ENCODE assay signal across 8 mouse cellular contexts in genomic region chr4:155215773-155216630, GRCm38 (mm10). TPM values are rescaled to one million over a fixed set of nuclear protein-coding genes. Genes with fewer than 3 reads are reported as not detected.
DNase-seq lines count a peak whose midpoint lies in the region; ATAC-seq and TF ChIP-seq lines count a peak whose summit lies in the region.

No protein-coding gene starts in this region.

- no peaks in the 10 kb centered on the region for H3K27me3 ChIP-seq in heart, adult 2 months (ENCODE audit: control insufficient read depth, insufficient read depth, low read length)

- peaks cover 6% of the 10 kb centered on the region; the same call in 1 of the 2 replicates for H3K36me3 ChIP-seq in heart, adult 2 months (ENCODE audit: control insufficient read depth, insufficient read depth, low read length)

- DNase-seq in layer of hippocampus, adult 9-11 months = peak; percentile 64
- no peak for DNase-seq in layer of hippocampus, postnatal 25 days (ENCODE audit: extremely low spot score in 1 of 2, low spot score in 1 of 2)
- peak; percentile 68 for DNase-seq in adrenal gland, postnatal 10 days
- peak; percentile 68 to 75 for DNase-seq in heart, adult 2 months
- DNase-seq in kidney, adult 9 months = peak; percentile 51
- no peak for DNase-seq in spleen, postnatal 36 days (ENCODE audit: low spot score in 2 of 2)
- no peak for DNase-seq in layer of hippocampus, postnatal 36 days

- H3K4me1 ChIP-seq in heart, adult 2 months (ENCODE audit: control insufficient read depth, insufficient read depth, low read length) = peaks cover 68% of the 10 kb centered on the region

- peaks cover 26% of the 10 kb centered on the region for H3K79me2 ChIP-seq in heart, adult 2 months (replicated peaks; ENCODE audit: control insufficient read depth, insufficient read depth, low read length)

- peak; percentile 92 for TF ChIP-seq EP300 in heart, adult 2 months (IDR thresholded peaks at IDR 0.05; ENCODE audit: insufficient read depth, low read depth, low read length)

- ATAC-seq in megakaryocyte-erythroid progenitor cell, adult 5-6 weeks (replicated peaks; ENCODE audit: low FRiP score, low TSS enrichment, poor library complexity, severe bottlenecking) = peak; percentile 23; the same call in 1 of the 2 replicates

- intact Hi-C loops in heart, adult 2 months (cut with DNase I) = loop anchor here (2.0 kb wide), 1 partner anchor 15 kb away; no protein-coding TSS in a partner anchor

- 0 out of 2 replicates have a peak, but pooled peaks have one; percentile 46 for TF ChIP-seq POLR2A in heart, adult 2 months (IDR thresholded peaks at IDR 0.05; ENCODE audit: insufficient read depth, low read depth, low read length)

- H3K9ac ChIP-seq in heart, adult 2 months (ENCODE audit: low read depth, low read length) = no peak overlapping the region

- WGBS in heart, adult 2 months = 12% methylated on average over 12 of the region's 12 CpGs

- H3K27ac ChIP-seq in heart, adult 2 months = peak overlapping the region; percentile 74

- H3K4me3 ChIP-seq in heart, adult 2 months = peak overlapping the region; percentile 4; the same call in 1 of the 2 replicates

- peak; percentile 31 for TF ChIP-seq CTCF in heart, adult 2 months (IDR thresholded peaks at IDR 0.05)

RNA-seq across cellular contexts. Expression of gene Ski, which starts 6.4 kb away (rescaled TPM):
- 100 to 1,000 TPM; 119 to 129 TPM for total RNA-seq in layer of hippocampus, postnatal 25 days (2021)
- 10 to 100 TPM; 65.3 to 80.4 TPM for total RNA-seq in adrenal gland, postnatal 10 days (2021)
- 10 to 100 TPM; 56.7 to 56.8 TPM for total RNA-seq in heart, adult 2 months (2021)
- 34.9 and 46.0 TPM in 2 replicates for polyA plus RNA-seq in heart, adult 2 months (2012; rRNA removed)
- total RNA-seq in megakaryocyte-erythroid progenitor cell, adult 5-6 weeks (2014; fragmentation: Nextera tagmentation) = 16.3 and 16.4 TPM in 2 replicates
- total RNA-seq in megakaryocyte-erythroid progenitor cell, adult 5-6 weeks (2017) = 6.7 and 7.7 TPM in 2 replicates
- 100 to 1,000 TPM; 126 to 132 TPM for total RNA-seq in layer of hippocampus, postnatal 36 days (2021)

RNA-seq across cellular contexts. Expression of gene Faap20, which starts 33.6 kb away (rescaled TPM):
- total RNA-seq in layer of hippocampus, postnatal 25 days (2021) = 10 to 100 TPM; 29.2 to 36.6 TPM
- total RNA-seq in adrenal gland, postnatal 10 days (2021) = 10 to 100 TPM; 41.1 to 47.3 TPM
- 10 to 100 TPM; 14.4 to 16.7 TPM for total RNA-seq in heart, adult 2 months (2021)
- polyA plus RNA-seq in heart, adult 2 months (2012; rRNA removed) = 26.7 and 30.3 TPM in 2 replicates
- 25.6 and 41.4 TPM in 2 replicates for total RNA-seq in megakaryocyte-erythroid progenitor cell, adult 5-6 weeks (2014; fragmentation: Nextera tagmentation)
- 16.8 and 17.0 TPM in 2 replicates for total RNA-seq in megakaryocyte-erythroid progenitor cell, adult 5-6 weeks (2017)
- 10 to 100 TPM; 30.9 to 35.1 TPM for total RNA-seq in layer of hippocampus, postnatal 36 days (2021)

Comparison
In these comparisons a context has a peak if more than half of its experiments do, and no peak if none do; other contexts are left out.
1. DNase-seq: peak in layer of hippocampus, adult 9-11 months (single experiment), adrenal gland, postnatal 10 days (single experiment), heart, adult 2 months (2 of 2) and kidney, adult 9 months (single experiment); none in layer of hippocampus, postnatal 25 days (0 of 2), spleen, postnatal 36 days (0 of 2) and layer of hippocampus, postnatal 36 days (0 of 2).